Mouse (Mus musculus) yolk sac, embryonic 10.5 days (tissue): ENCODE results near the gene Net1.
"Not testable (repeated sequence)": the region's sequence is repeated elsewhere in the genome, so short reads cannot be mapped to it uniquely, and the experiment has no call there.

ENCODE experiments used
- DNase-seq: peaks from one replicate; pipeline ENCODE4 v3.0.0-alpha.2; 2017; ENCODE audit warnings: low spot score

Net1 gene

DNA sequence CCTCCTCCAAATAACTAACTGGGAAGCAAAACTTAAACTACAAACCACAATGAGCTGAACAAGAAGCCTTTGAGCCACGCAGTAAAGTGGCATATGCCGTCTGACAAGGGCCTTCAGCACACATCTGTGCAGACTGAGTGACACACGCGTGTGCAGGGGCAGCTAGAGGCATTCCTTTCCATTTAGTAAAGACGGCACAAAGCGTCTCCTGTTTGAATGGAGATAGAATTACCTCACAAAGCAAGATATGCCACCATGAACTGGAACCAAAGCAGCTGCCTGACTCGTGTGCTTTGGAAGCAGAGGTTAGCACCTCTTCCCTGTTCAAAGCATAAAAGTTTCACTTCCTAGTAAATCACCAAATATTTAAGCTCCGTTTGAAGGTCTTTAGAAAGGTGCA lies 28.0 kb downstream of the Net1 start:
- no peak for DNase-seq

DNA sequence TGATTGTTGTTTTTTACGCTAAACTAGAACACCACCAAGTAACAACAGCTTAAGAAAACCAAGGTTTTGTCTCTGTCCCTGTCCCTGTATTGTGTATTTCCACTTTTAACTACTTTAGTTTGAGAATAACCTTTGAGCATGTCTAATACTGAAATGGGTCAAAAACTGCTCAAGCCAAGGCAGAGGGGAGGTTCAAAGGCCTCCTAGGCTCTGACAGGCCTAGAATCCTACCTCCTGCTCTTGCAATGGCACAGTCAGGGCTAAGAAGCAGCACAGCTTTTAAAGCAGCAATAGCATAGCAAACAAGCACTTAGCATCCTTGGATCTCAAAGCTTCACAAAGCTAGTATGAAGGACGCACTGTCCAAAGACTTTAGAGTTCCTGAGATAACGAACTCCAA lies 28.9 kb downstream of the Net1 start:
- DNase-seq, result no peak

DNA sequence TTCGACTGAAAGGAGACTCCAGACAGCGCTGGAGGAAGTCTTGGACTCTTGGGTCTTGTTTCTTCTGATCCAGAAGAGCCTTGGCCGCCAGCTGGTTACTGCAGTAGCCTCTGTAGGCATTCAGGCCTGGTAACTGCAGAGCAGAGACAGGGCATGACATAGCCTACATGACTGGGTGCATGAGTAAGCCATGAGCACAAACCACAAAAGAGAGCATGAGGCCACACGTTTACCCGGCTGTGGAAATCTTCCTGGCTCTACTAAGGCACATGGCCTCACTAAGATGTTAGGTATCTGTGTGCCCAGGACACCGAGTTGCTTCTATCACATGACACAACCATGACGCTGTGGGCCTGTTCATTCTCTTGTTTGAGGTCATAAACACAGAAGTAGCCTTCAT lies 31.4 kb downstream of the Net1 start:
- DNase-seq, result no peak

DNA sequence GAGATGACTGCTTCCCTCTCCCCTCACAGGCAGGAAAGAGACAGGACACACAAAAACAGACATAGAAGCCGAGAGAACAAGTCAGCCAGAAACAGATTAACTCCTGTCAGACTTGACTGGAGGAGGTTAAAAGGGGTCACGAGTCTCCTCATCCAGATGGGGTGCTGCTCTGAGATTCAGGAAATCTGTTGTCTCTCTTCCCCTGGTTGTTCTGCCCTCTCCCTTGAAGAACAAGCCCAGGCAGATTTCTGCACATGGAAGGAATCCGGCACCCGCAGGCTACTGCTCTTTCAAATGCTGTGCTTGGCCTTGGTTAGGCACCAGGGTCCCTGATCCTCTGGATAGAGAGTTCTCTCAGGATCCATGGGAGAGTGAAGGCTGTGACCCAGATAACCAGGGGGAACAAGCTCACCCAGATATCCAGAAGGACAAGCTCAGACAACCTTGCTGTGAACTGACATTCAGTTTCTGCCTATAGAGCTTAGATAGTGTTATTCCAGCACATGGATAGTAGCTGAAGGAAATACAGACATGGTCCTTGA lies 40.3 kb downstream of the Net1 start:
- peak; percentile 31 for DNase-seq

DNA sequence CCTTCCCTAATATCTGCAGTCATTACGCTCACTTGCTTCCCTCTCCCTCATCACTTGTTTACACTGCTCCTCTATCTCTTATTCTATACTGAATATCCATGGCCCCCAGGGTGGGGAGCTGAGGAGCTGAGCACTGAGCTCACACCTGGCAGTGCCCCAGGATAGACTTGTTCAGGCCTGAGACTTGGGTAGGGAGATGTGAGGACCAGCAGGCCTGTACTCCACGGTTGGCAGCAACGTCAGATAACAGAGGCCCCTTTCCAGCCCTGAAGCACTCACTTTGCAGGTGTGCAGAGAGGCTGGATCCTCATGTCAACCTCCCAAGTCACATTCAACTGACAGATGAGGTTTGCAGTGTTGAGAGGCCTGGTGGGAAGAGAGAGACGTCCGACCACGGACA lies 40.8 kb downstream of the Net1 start:
- no peak for DNase-seq

DNA sequence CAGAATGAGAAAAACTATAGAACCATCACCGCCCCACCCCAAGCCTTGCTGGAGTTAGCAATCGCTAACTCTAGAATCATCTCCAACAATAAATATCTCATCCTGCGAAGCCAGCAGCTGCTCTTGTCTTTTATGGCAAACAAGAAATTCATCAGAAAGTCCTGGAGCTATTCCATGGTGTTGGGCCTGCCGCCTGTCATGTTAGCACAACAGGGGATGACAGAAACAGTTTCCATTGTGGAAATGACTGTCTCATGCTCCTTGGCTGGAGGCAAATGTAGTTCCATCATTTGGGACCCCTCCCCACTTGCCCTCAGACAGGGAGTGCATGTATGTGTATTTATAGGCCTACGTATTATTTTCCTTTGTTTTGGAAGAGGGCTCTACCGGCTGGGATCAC lies 41.6 kb downstream of the Net1 start:
- DNase-seq, result no peak

DNA sequence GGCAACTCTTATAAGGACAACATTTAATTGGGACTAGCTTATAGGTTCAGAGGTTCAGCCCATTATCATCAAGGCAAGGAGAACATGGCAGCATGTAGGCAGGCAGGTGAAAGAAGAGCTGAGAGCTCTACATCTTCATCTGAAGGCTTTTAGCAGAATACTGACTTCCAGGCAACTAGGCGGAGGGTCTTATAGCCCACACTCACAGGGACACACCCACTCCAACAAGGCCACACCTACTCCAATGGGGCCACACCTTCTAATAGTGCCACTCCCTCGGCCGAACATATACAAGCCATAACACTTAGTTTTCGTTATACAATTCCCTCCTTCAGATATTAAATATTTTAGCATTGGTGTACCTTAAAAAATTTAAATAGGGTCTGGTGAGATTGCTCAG lies 45.2 kb downstream of the Net1 start:
- DNase-seq, result no peak

DNA sequence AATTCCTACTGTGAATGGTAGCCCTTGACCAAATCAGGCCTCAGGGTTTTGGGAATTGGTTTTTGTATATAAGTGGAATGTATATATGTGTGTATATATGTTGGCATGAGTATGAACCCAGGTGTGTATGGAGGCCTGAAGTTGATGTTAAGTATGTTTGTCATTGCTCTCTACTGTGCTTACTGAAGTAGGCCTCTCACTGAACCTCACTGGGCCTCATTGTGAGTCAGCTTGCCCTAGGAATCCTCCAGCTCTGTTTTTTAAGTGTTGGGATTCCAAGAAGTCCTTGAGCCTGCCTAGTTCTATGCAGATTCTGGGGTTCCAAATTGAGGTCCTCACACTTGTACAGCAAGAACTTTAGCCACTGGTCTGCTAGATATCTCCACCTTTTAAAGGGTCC lies 48.1 kb downstream of the Net1 start:
- DNase-seq, result no peak

DNA sequence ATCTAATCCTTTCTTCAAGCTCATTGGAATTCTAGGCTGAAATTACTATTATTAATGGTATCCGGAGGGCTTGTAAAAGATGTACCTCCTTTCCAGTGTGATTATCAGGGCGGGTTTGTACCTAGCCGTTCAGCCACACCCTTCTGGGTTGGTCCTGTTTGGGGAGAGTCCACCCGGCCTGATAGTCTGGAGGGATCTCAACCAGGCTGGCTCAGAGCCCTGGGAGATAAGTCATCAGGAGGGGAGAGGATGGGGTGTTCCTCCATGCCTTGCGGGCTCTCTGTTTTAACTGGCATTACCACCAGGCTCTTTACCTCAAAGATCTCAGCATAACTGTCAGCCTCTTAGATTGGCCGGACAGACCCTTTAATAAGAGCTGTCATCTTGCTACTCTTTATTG lies 50.9 kb downstream of the Net1 start:
- no peak for DNase-seq

DNA sequence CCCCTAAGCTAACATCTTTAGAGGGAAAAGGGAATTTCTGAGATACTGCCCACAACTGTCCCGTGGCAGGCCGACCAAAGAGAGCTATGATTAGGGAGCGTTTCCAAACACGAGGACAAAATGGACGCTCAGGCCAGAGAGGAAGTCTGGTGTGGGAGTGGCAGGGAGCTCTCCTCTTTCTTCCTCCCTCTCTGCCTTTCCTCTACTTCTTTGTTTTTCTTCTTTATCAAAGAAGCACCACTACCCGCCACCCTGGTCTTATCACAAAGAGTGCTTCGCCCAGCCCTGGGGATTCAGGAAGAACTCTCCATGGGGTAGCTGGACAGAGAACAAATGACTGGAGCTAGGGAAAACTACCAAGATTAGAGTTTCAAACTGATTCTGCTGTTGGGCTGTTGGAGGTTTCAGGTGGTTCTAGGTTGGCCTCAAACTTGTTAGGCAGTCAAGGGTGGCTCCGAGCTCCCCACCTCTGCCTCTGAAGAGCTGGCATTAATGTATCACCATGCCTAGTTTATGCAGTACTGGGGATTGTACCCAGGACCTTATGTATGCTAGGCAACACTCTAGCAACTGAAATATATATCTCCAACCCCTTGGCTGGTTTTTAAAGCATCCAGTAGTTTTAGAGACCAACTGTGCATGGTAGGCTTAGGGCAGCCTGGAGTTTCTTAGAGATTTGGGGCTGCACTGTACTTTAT lies 51.5 kb downstream of the Net1 start:
- DNase-seq, result no peak

DNA sequence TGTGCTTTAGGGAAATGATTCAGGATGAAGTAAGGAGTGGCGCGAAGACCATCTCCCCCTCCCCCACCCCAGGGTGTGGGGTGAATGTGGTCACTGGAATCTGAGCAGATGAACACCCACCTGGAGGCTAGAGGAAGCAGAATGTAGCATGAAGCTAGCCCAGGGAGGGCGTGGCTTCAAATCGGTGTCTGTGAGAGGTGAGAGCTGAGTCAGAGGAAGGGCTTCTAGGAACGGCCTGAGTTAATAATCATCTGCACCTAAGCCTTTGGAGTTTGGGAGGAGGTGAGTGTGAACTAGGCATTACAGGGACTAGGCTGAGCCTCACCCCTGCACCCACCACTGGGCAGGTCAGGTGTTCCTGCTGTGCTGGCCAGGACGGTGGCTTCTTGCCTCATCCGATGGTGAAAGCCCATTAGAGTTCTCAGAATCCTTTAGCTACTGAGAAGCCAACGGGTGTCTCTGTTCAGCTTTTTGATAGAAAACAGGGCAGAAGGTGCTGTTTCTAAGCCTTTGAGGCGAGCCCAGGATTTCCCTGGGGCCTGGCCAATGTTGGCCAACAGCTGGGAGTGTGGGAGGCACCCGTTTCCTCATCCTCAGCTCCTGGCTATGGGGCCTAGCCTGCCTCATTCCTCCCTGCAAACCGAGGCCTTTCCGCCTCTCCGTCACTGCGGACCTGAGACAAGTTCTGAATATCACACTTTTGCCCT lies 52.2 kb downstream of the Net1 start:
- DNase-seq, result peak; percentile 88

DNA sequence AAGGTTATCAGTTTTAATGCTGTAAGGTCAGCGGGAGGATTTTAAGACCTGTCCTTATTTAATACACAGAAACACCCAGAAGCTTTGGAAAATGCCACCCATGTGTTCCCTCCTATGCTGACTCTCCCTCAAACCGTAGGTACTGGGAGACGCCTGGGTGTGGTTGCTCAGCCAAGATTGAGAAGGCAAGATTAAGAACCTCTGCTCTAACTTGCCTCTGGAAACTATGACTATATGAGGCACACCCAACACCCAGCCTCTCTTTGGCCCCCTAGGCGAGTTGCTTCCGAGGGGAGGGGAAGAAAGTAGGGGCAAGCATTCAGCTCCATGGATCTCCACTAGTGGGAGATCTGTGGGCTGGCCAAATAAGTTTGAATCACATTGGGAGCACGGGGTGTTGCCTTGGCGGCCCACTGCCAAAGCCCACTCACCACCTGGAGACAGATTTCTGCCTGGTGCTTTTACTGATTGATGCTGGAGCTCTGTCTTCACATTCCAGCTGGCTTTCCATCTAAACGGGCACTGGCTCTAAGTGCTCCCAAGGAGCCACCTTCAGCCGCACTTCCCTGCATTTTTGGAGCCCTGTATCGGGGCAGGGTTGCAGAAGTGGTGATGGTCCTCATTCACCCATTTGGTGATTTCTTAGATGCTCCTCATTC lies 55.0 kb downstream of the Net1 start:
- no peak for DNase-seq

DNA sequence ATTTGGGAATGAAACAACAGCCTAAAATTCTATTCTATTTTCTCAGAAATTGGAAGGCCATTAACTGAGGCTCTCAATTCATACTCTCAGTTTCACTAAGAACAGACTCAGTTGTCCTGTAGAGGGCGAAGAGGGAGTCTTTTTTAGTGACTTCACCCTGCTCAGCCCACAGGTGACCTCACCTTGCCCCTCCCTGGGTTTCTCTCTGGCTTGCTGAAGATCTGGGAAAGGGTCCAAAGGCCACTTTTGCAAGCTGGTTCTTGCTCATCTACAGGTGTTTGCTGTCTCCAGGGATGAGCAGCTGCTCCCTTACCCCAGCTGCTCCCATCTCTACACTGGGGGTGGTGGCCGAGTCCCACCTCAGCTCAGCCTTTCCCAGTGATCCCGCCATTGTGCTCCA lies 55.7 kb downstream of the Net1 start:
- peak; percentile 80 for DNase-seq

DNA sequence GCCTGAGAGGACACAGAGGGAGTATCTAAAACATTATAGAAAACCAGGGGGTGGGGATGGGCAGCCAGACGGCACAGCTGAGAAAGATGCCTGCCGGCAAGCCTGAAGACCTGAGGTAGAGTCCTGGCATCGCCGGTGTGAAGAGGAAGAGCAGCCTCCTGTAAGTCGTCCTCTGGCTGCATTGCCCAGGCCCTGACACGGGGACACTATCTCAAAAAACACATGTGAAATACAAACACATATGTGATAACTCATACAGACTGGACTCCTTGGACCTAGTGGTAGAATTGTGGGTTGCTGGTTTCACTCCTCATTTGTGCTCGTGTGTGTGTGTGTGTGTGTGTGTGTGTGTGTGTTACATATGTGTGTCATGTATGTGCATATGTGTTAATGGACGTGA lies 56.8 kb downstream of the Net1 start:
- DNase-seq, result no peak

DNA sequence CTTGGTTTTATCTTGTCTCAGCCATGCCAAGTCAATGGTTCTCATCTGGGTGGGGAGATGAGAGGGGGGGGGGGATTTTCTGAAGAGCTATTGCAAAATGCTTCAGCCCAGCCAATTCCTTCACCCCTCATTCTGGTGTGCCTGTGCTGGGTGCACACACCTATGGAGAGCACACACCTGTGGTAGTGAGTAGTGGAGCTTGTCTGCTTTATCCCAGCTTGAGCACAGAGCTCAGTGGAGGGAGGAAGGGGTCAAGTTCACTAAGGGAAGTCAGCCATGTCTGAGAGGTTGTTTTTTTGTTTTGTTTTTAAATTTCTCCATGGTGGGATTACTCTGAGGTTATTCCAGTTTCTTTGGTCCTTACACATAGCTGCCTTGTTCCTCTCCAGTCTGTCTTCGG lies 61.8 kb downstream of the Net1 start:
- DNase-seq, result no peak

DNA sequence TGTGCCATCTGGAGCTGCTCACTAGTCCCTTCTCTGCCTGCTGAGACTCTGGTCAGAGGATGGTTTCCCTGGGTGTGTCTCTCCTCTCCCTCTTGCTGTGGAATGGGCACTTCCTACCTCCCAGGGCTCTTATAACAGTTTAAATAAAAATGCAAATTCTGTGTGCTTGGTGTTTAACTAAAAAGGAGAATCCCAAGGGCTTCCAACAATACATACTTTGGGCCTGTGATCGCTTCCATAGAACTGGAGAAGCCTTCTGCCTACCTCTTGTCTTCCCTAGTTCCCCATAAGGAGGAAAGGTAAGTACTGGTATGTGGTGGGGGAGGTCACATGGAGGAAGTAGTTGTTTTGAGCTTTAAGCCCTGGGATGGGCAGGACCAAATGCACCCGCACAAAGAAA lies 63.2 kb downstream of the Net1 start:
- DNase-seq, result no peak

DNA sequence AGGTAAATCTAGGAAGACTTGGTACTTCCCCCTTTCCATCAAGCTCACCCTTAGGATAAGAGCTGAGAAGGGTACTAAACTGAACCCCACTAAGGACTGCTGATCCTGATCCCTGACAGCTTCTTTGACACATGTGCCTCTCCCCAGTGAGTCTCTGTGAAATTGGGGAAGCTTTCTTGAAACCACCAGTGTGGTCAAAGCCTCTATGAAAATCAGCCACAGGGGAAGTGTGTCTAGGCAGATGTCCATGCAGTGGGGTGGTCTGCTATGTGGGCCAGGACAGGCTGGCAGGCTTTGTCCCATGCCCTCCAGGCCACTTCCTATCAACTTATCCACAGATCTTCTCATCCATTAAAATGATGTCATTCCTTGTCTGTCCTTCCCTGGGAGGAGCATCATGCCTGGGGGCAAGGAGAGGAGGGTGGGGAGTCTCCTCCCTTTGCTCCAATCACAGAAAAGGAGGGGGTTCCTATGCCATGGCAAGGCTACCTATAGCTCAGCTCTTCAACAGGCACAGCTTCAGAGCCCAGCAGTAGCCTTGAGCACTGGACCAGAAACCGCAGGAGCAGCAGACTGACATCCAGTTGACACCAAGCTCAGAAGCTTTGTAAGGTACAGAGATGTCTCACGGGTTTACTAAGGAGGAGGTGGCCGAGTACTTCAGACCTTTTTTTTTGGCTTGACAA lies 64.2 kb downstream of the Net1 start, which contains the start of gene Calm5:
Gene Calm5 (plus strand): TSS at position 526 of the 686 bp plus-strand sequence.
- not testable (repeated sequence) for DNase-seq

DNA sequence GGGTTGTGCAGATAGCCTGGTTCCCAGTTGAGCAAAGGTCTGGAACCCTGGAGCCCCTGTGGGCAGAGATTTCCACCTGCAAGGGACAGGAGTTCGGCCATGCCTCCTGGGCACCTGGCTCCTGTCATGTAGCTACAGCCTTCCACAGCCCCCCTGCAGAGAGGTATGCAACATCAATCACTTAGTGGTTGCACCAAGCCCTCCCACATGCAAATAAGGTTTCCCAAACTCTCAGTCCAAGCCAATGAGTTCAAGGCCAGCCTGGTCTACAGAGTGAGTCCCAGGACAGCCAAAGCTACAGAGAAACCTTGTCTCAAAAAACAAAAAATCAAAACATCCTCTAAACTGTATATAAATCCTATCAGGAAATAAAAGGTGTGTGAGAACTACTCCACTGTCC lies 67.7 kb downstream of the Net1 start:
- DNase-seq, result no peak

DNA sequence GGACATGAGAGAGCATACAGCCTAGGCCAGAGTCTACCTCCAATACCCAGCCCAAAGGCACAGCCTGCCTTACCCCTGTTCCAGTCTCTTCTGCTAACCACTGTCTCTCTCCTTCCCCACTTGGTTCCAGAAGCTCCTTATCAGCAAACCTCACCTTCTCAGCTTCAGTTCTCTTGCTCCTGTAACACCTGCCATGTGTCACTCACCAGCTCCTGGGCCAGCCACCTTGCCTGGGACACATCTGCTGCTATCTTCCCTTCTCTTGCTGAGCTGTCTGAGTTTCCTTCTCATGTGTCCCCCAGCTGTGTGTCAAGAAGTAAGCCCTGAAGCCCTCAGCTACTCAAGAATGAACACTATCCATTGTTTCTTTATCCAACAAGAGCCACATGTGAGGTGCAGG lies 77.4 kb downstream of the Net1 start:
- DNase-seq, result not testable (repeated sequence)

DNA sequence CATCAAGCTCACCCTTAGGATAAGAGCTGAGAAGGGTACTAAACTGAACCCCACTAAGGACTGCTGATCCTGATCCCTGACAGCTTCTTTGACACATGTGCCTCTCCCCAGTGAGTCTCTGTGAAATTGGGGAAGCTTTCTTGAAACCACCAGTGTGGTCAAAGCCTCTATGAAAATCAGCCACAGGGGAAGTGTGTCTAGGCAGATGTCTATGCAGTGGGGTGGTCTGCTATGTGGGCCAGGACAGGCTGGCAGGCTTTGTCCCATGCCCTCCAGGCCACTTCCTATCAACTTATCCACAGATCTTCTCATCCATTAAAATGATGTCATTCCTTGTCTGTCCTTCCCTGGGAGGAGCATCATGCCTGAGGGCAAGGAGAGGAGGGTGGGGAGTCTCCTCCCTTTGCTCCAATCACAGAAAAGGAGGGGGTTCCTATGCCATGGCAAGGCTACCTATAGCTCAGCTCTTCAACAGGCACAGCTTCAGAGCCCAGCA lies 80.7 kb downstream of the Net1 start, which contains the start of gene Calm4:
Gene Calm4 (plus strand): TSS at position 446 of the 496 bp plus-strand sequence.
- not testable (repeated sequence) for DNase-seq

DNA sequence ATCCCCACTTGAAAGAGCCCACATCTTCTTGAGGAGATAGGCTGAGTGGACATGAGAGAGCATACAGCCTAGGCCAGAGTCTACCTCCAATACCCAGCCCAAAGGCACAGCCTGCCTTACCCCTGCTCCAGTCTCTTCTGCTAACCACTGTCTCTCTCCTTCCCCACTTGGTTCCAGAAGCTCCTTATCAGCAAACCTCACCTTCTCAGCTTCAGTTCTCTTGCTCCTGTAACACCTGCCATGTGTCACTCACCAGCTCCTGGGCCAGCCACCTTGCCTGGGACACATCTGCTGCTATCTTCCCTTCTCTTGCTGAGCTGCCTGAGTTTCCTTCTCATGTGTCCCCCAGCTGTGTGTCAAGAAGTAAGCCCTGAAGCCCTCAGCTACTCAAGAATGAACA lies 84.4 kb downstream of the Net1 start:
- DNase-seq, result not testable (repeated sequence)

DNA sequence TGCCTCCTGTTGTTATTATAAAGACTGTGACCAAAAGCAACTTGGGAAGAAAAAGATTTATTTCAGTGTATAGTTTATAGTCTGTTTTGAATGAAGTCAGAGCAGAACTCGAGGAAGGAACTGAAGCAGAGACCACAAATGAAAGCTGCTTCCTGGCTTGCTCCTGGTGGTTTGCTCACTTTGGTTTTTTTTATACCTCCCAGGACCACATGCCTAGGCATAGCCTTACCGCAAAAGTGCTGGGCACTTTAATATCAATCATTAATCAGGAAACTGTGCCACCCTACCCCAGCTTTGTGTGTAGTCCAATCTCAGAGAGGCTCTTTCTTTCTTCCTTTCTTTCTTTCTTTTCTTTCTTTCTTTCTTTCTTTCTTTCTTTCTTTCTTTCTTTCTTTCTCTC lies 85.6 kb downstream of the Net1 start:
- no peak for DNase-seq
